Mouse (Mus musculus): ENCODE results near the gene Irak3.
A peak's percentile ranks its signal among the peaks of the same experiment; 100 is the strongest.
"Not testable (repeated sequence)": the region's sequence is repeated elsewhere in the genome, so short reads cannot be mapped to it uniquely, and the experiment has no call there.

The Irak3 gene

GRCm38 (mm10) chr10:120201961-120202402 lies at the start of gene Irak3:
Irak3 (minus strand) TSS chr10:120202130.
- DNase-seq (ENCODE audit: low spot score), result peak; percentile 74

- no peak for DNase-seq (ENCODE audit: low spot score)
Measured at GRCm38 (mm10) chr10:120250911-120251683, 49.2 kb upstream of the Irak3 start.

- peak; percentile 22 for DNase-seq (ENCODE audit: low spot score)
Measured at GRCm38 (mm10) chr10:120246994-120247750, 45.2 kb upstream of the Irak3 start.

- no peak for DNase-seq (ENCODE audit: low spot score)
Measured at GRCm38 (mm10) chr10:120245681-120246080, 43.8 kb upstream of the Irak3 start.

GRCm38 (mm10) chr10:120242421-120242820 lies 40.5 kb upstream of the Irak3 start:
- DNase-seq (ENCODE audit: low spot score), result no peak

- no peak for DNase-seq (ENCODE audit: low spot score)
Measured at GRCm38 (mm10) chr10:120239476-120239875, 37.5 kb upstream of the Irak3 start.

- DNase-seq (ENCODE audit: low spot score), result no peak
Measured at GRCm38 (mm10) chr10:120238241-120238640, 36.3 kb upstream of the Irak3 start.

- no peak for DNase-seq (ENCODE audit: low spot score)
Measured at GRCm38 (mm10) chr10:120236855-120237254, 34.9 kb upstream of the Irak3 start.

- DNase-seq (ENCODE audit: low spot score), result peak; percentile 33
Measured at GRCm38 (mm10) chr10:120233655-120234367, 31.9 kb upstream of the Irak3 start.

- peak; percentile 41 for DNase-seq (ENCODE audit: low spot score)
Measured at GRCm38 (mm10) chr10:120231718-120232117, 29.8 kb upstream of the Irak3 start.

- DNase-seq (ENCODE audit: low spot score), result peak; percentile 77
Measured at GRCm38 (mm10) chr10:120226871-120227661, 25.1 kb upstream of the Irak3 start, which contains the start of gene Llph. Llph (plus strand) TSS chr10:120227070.

GRCm38 (mm10) chr10:120220776-120221175 lies 18.8 kb upstream of the Irak3 start:
- DNase-seq (ENCODE audit: low spot score), result no peak

- no peak for DNase-seq (ENCODE audit: low spot score)
Measured at GRCm38 (mm10) chr10:120219578-120220359, 17.8 kb upstream of the Irak3 start.

- no peak for DNase-seq (ENCODE audit: low spot score)
Measured at GRCm38 (mm10) chr10:120218996-120219395, 17.1 kb upstream of the Irak3 start.

GRCm38 (mm10) chr10:120217099-120217498 lies 15.2 kb upstream of the Irak3 start:
- not testable (repeated sequence) for DNase-seq (ENCODE audit: low spot score)

- DNase-seq (ENCODE audit: low spot score), result no peak
Measured at GRCm38 (mm10) chr10:120210096-120210495, 8.2 kb upstream of the Irak3 start.

- no peak for DNase-seq (ENCODE audit: low spot score)
Measured at GRCm38 (mm10) chr10:120209539-120209925, 7.6 kb upstream of the Irak3 start.

GRCm38 (mm10) chr10:120208575-120209538 lies 6.9 kb upstream of the Irak3 start:
- DNase-seq (ENCODE audit: low spot score), result peak; percentile 71

GRCm38 (mm10) chr10:120208015-120208414 lies 6.1 kb upstream of the Irak3 start:
- DNase-seq (ENCODE audit: low spot score), result no peak
